Mouse (Mus musculus) cerebellum, adult 9-11 months (tissue): ENCODE results near the gene Tlx3.
A peak's percentile ranks its signal among the peaks of the same experiment; 100 is the strongest.

ENCODE experiments used
- DNase-seq: peaks from one replicate; pipeline ENCODE4 v3.0.0; 2022

The Tlx3 gene

GRCm38 (mm10) chr11:33196447-33197132 is 6.8 kb downstream of the Tlx3 start:
- DNase-seq: peak; percentile 40

DNA sequence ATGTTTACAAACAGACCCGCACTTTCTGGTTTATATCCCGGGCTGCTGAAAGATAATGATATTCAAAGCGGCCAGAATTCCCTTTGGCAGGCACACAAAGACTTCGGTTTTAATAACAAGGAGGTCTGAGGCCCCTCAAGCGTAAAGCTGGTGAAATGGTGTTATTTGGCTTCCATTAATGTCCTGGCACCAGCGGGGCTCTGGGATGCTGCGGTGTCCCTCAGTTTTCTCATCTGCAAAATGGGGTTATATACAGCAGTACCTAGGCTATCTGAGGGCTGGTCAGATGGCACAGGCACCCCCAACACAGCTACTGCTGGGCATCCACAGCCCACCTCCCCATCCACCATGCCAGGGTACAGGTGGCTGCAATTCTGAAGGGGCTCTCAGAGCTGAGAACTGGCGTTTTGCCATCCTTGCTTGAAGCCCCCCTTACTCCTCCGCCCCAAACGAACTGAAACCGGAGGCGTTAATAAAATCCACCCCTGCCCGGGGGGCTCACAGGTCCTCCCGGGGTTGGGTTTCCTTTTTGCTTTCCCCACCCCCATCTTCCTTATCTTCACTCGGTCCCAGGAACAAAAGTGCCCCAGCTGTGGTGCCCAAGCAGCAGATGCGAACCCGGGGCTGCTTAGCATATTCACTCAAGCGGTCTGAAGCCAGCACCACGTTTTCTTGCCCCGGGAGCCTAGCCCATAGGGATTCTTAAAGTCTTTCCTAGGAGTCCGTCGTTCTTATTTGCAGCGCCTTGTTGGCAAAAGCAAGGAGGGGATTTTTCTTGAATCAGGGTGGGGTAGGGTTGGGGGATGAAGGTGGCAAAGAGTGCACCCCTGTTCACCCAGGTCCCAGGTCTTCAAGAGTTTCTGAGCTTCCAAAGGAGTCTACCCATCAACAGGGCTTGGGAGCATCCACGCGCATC is 7.6 kb downstream of the Tlx3 start:
- DNase-seq: peak; percentile 38

GRCm38 (mm10) chr11:33195061-33195460 is 8.3 kb downstream of the Tlx3 start:
- DNase-seq: no peak

DNA sequence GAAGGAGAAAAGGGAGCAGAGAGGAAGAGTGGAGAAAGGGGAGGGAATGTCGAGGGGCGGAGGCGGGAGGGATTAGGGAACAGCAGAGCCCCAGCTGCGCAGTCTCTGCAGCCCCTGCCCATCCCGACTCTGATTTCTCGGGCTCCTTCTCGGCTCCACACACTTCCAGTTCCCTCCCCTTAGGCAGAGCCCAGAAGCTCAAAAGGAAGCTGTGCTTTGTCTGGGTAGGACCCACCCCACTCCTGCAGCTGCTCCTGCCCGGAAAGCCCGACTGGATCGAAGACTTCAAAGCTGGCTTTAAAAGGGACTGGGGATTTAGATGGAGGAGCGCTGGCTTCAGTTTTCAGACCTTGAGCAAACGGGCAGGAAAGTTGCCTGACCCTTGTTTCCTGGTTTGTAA is 9.7 kb downstream of the Tlx3 start:
- no peak for DNase-seq

DNA sequence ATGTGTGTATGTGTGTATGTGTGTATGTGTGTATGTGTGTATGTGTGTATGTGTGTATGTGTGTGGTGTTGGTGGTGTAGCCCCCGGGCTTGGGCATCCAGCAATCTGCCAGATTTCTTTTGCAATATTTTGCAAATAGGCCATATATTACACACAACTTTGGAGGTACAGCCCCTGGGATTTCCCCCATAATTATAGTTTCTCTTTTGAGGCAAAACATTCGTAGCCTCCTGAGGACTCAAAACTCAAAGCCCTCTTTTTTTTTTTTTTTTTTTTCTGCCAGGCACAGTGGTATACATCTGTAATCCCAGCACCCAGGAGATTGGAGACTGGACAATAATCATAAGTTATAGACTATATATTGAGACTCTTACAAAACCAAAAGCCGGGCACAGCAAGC is 21.6 kb downstream of the Tlx3 start:
- DNase-seq: no peak

DNA sequence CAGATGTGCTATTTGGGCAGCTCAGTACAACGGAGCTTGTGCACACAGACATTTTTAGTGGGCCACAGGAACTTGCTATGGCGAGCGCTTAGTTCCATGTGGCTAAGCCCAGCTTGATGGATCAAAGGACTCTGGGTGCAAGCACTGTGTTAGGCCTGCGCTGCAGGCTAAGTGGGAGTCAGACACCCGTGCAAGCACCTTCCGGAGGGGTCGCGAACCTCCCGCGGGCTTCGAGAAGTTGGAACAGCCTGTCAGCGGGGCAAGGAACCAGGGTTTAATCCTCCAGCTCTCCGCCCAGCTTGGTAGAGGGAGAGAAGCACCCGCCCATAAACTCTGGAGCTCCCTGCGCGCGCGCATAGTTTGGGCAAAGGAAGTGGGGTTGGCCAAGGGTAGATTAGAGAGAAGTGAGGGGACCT is 22.7 kb downstream of the Tlx3 start:
- DNase-seq: no peak

DNA sequence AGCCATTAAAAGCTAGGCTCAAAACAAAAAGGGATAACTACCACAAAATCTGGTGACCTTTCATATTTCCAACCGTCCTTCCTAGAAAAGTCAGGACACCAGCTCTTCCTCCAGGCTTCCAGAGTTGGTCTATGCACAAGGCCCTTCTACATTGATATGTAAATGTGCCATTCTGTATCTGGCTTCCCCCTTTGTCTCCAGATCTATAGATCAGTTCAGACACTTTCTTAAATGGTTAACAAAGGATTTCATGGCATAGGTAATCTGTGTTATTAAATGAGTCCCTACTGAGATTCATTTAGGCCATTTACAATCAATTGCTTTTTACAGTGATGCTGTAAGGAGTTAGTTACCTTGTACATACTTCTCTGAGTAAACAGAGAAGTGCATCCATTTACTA is 23.6 kb downstream of the Tlx3 start:
- DNase-seq: no peak

DNA sequence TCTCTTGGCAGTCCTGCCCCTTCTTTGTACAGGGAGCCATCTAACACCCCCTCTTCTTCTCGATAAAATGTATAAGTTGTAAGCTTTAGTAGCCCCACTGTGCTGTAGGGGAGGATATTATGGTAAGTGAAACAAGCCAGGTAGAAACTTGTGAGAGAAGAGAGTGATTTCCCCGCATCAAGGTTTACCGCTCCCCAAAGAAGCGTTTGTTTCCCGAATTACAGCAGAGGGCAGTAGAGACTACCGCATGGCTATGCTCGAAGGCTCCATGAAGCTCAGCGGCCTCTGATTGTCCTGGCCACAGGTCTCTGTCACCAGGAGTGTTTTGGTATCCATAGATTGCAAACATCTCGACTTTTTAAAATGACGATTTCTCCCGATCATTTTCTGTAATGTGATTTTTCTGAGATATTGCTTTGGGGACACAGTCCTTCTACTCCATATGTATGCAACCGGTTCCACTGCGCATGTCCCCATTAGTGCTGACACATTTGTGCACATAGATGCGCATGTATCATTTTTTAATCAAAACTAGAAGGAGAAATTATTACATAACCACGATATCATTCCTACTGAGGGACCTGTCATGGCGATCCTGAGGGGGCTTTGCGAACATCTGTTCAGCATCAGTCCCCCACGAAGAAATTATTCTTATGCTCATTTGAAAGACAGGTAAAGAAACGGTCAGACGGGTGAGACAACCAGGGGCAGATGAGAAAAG is 26.7 kb downstream of the Tlx3 start:
- DNase-seq: peak; percentile 52

DNA sequence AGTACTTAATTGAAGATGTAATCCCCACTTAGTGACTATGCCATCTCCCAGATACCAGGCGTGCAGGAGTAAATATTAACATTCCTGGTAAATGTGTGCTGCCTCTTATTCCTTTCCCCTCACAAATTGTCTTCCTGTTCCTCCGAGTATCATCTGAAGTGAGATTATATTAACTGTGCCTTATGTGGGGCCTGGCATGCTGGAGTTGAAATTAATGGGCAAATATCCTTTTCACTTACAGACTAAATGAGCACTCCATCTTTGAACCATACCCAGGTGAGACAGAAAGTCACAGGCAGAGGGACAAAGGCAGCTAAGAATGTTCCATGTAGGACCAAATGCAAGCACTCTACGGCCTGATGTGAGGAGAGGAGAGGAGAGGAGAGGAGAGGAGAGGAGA is 27.6 kb downstream of the Tlx3 start:
- no peak for DNase-seq

- peak; percentile 37 for DNase-seq
Observed at GRCm38 (mm10) chr11:33170489-33170888, 32.9 kb downstream of the Tlx3 start.

DNA sequence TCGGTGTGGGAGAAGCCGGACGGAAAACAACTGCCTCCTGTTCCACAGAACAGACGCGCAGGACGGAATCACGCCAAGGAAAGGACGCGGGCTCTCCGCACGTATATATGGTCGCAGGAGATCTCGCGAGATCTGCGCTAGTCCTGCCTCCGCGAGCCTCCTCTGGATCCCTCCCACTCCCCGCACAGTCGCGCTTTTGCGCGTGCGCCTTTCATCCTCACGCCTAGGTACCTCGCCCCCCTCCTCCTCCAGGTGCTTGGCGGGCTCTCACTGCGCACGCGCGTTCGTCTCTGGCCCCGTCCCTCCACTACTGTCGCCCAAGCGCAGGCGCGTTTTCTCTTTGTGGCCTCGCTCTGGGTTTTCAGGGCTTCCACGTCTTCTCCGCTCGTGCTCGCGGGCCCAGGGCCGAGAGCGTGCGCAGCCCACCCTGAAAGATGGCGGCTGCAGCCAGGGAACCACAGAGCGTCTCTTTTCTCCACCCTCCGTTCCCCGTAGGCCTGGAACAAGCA is 40.3 kb downstream of the Tlx3 start, which contains the start of gene Npm1:
Gene Npm1, minus strand, starts transcription at position 209 of the 509 bp plus-strand sequence.
- peak; percentile 100 for DNase-seq

DNA sequence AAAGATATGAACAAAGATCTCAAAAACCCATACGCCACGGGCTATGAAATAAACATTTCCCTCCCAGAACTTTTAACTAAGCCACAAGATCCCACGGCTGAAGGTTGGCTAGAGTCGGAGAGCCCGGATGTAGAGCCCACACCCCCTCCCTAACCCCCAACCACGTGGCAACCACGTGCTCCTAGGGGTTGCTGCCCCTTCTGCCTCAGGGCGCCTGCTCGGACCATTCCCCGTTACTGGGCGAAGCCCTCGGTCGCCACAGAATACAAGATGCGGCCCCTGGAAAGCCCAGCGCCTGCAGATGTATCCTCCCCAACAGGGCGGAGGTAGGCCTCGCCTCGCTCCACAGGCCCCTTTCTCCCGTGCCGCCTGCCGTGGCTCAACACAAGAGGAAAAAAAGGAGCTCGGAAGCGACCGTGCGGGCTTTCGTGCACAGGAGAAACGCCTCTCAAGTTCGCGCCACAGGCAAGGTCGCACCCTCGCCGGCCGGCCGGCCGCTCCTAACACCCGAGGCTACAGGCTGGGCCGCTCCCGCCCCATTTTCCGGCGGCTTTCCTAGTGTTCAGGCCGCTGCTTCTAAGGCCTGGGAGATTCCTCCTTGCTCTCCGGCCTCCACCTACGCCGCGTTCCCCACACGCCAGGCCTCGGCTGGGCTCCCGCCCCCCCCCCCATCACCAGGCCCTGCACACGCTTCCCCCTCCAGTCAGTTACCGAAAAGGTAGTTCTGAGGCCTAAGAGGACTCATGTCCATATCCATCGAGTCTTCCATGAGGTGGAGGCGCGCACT is 41.0 kb downstream of the Tlx3 start:
- DNase-seq: peak; percentile 74

GRCm38 (mm10) chr11:33159741-33160140 is 43.6 kb downstream of the Tlx3 start:
- DNase-seq: no peak

DNA sequence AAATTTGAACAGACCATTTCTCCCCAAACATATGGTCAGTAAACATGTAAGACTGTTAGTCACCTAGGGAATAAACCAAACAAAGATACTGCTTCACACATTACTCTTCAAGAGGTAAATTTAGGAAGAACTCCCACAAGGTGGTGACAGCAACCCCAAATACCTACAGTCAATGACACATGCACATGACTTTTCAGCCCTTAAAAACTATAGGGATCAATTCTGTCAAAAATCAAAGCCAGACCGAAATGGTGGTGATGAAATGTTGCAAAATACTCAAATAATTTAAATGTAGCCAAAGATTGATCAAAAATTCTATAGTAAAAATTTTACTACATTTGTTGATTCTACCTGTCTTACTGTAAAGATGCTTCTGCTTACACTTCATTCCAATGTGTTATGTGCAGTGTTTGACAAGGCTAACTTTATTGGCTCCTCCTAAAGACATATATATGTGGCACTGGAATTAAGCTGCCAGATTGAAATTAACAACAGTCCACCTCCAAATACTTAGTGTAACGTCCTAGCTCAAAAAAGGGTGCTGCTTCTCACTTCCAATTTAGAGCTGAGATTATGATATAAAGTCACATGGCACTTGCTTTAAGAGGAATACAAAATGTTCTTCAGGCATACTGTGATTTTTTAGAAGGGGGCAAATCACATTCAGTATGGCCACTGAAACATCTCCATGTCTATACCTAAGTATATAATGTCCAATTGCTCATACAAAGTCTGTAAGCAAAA is 45.8 kb downstream of the Tlx3 start:
- DNase-seq: no peak

- no peak for DNase-seq
Observed at GRCm38 (mm10) chr11:33156436-33157015, 46.9 kb downstream of the Tlx3 start.

DNA sequence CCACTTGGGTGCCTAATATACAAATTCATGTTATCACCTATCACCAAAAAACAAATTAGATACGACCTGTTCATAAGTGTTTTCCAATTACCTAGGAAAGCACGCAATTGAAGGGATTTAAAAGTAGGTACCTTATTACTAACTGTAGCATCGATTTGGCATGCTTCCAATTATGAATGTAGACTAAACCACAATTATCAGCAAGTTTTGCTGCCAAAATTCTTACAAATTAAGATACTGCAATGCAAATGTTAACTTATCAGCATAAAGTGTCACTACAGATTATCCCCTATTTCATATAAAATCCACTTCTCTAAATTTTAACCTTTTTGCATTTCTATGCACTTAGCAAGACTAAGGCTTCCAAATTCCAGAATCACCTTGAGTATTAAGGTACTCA is 48.9 kb downstream of the Tlx3 start:
- no peak for DNase-seq

DNA sequence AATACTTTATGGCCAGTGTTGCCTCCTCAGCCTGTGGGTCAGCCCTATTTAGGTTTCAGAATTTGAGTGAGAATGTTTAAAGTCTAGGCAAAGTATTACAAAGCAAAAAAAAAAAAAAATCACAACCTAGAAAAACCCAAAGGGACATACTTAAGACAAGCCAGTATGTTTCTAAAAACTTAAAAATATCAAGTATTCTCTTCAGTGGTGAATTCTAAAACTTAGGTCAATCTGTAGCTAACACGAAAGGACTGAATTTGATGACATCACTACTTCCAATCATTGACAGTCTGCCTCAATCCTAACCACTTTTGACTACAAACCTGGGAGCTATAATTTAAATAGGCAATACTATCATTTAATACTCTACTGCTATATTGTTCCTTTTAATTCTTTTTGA is 50.4 kb downstream of the Tlx3 start:
- no peak for DNase-seq

DNA sequence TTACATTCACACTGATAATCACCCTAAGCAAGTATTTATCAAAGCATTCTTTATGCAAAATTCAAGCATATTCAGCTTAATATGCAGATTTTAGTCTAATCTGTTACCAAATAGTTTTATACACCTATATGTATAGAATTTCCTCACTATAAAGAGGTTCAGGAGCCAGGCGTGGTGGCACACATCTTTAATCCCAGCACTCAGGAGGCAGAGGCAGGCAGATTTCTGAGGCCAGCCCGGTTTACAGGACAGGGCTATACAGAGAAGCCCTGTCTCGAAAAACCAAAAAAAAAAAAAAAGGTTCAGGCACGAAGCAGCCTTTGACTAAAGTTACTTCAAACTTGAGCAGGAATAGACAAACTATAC is 51.6 kb downstream of the Tlx3 start:
- DNase-seq: no peak

- DNase-seq: no peak
Observed at GRCm38 (mm10) chr11:33151128-33151779, 52.1 kb downstream of the Tlx3 start.
